Mouse (Mus musculus) midbrain, embryonic 11.5 days (tissue): ENCODE measurements around the gene Mta1. TPM values are rescaled to one million over a fixed set of nuclear protein-coding genes. Genes with fewer than 3 reads are reported as not detected.

Source experiments
- ATAC-seq: fragments of 200-750 bp; cut with Nextera tagmentation; 2 replicates; pipeline ENCODE4 v1.8.0; 2017; ENCODE audit warnings: moderate TSS enrichment, moderate library complexity; ENCODE audit not compliant: low FRiP score
- DNase-seq: peaks from one replicate; pipeline ENCODE4 v3.0.0; 2015; ENCODE audit warnings: low spot score; ENCODE audit errors: missing footprints
- H3K27ac ChIP-seq: fragments of 300-500 bp; sonication (generic); 2 replicates; pipeline ENCODE4 v1.5.1; 2014; ENCODE audit warnings: low read depth, low read length
- H3K27me3 ChIP-seq: fragments of 300-500 bp; sonication (generic); 2 replicates; pipeline ENCODE4 v1.6.1; 2014; ENCODE audit warnings: mild to moderate bottlenecking, low read length, moderate library complexity, mixed read lengths; ENCODE audit not compliant: control insufficient read depth, insufficient read depth
- H3K36me3 ChIP-seq: fragments of 300-500 bp; sonication (generic); 2 replicates; pipeline ENCODE4 v1.6.1; 2014; ENCODE audit warnings: mild to moderate bottlenecking, low read length, moderate library complexity, mixed read lengths; ENCODE audit not compliant: control insufficient read depth, insufficient read depth
- H3K4me1 ChIP-seq: fragments of 300-500 bp; sonication (generic); 2 replicates; pipeline ENCODE4 v1.6.1; 2014; ENCODE audit warnings: low read length; ENCODE audit not compliant: control insufficient read depth, insufficient read depth
- H3K4me2 ChIP-seq: fragments of 300-500 bp; sonication (generic); 2 replicates; pipeline ENCODE4 v1.6.1; 2014; ENCODE audit warnings: mild to moderate bottlenecking, moderate library complexity
- H3K4me3 ChIP-seq: fragments of 300-500 bp; sonication (generic); 2 replicates; pipeline ENCODE4 v1.5.1; 2014; ENCODE audit warnings: low read depth, low read length
- H3K9ac ChIP-seq: fragments of 300-500 bp; sonication (generic); 2 replicates; pipeline ENCODE4 v1.6.1; 2014; ENCODE audit warnings: low read length
- H3K9me3 ChIP-seq: fragments of 300-500 bp; sonication (generic); 2 replicates; pipeline ENCODE4 v1.6.1; 2016; ENCODE audit warnings: low read length; ENCODE audit not compliant: control insufficient read depth
- WGBS: fragments of 180-500 bp; shearing (Covaris S2); extraction: QIAGEN DNeasy Blood & Tissue Kit; methylation state at CpG from one replicate; pipeline ENCODE4 v1.1.7; 2014; 5-methylcytosine and 5-hydroxymethylcytosine counted together
- polyA plus RNA-seq: library from polyadenylated mRNA; unstranded; fragments of >200 nt; fragmentation: Nextera tagmentation; extraction: Ambion mirVana; gene quantifications from 2 replicates; pipeline ENCODE4 v1.2.1, GENCODE M21; 2014

The Mta1 gene
- polyA plus RNA-seq, 1 experiment from 2014 or later = 21.4 TPM

DNA sequence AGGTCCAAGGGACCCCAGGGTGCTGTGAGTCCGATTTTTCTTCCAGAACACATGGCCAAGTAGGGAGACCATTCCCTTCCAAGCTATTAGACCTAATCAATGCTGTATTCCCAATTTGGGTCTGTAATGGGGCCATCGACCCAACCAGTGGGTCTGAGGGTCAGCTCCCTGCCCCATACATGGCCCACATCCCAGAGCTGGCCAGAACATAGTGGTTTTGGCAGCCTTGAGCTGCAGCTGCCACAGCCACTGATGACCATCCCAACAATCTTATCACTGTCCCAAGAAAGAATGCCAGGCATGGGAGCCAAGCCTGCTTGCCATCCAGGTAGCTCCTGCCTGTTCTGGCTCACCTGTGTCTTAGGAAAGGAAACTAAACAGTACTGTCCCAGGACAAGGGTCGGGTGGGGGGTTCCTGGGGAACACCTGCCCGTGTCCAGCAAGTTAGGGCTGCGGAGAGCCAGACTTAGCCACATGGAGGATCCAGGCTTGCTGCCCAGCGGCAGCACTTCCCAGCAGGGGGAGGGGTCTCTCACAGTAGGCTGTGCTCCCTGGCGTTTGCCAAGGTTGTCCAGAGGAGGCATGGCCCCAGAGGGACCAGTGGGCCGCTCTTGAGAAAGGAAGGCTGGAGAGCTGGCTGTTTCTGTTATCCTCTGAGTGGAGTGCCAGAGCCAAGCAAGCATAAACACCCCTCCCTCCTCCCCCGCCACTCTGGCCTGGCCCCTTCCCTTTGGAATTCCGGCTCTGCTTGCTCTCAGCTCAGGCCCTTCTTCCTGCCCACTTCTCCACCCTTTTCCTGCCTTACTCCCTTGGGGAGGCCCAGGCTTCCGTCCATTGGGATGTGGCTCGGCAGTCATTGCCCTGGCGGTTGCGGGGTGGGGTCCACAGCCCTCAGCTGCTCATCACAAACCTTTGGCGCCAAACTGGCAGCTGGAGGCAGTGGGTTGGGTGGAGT is 44.2 kb downstream of the Mta1 start:
- H3K4me3 ChIP-seq = peak overlapping the region; percentile 67
- peak; percentile 91 for DNase-seq
- peak overlapping the region; percentile 61 for H3K4me2 ChIP-seq
- H3K27me3 ChIP-seq = no peaks in the 10 kb centered on the region; the same call in 1 of the 2 replicates
- peaks cover 4% of the 10 kb centered on the region; the same call in 1 of the 2 replicates for H3K36me3 ChIP-seq
- 25% methylated on average over 15 of the region's 15 CpGs for WGBS
- H3K4me1 ChIP-seq = peaks cover 46% of the 10 kb centered on the region
- H3K27ac ChIP-seq = peak overlapping the region; percentile 40
- H3K9me3 ChIP-seq = no peaks in the 10 kb centered on the region
- no peak for ATAC-seq
- H3K9ac ChIP-seq = peak overlapping the region; percentile 80

DNA sequence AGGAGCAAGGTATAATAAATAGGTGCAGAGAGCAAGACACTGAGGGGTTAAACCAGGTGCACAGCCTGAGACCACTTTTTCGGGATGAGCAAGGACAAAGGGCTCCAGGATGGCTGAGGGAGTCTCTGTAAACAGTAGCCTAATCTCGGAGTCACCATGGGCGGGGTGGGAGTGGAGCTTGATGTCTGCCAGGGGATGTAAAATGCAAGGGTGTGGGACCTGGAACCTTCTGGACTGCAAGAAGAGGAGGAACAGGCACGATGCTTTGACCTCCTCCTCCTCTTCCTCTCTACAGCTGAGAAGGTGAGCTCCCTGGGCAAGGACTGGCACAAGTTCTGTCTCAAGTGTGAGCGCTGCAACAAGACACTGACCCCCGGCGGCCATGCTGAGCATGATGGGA is 45.1 kb downstream of the Mta1 start:
- Histone ChIP-seq H3K4me1 (peaks cover 46% of the 10 kb centered on the region), H3K27me3 (no peaks in the 10 kb centered on the region; the same call in 1 of the 2 replicates), H3K9me3 (no peaks in the 10 kb centered on the region), H3K9ac (peak overlapping the region; percentile 80; the same call in 1 of the 2 replicates), H3K27ac (no peak overlapping the region), H3K4me3 (peak overlapping the region; percentile 67; the same call in 1 of the 2 replicates), H3K36me3 (peaks cover 4% of the 10 kb centered on the region; the same call in 1 of the 2 replicates), H3K4me2 (peak overlapping the region; percentile 61)
- ATAC-seq = no peak
- 67% methylated on average over 7 of the region's 7 CpGs for WGBS
- DNase-seq = no peak

DNA sequence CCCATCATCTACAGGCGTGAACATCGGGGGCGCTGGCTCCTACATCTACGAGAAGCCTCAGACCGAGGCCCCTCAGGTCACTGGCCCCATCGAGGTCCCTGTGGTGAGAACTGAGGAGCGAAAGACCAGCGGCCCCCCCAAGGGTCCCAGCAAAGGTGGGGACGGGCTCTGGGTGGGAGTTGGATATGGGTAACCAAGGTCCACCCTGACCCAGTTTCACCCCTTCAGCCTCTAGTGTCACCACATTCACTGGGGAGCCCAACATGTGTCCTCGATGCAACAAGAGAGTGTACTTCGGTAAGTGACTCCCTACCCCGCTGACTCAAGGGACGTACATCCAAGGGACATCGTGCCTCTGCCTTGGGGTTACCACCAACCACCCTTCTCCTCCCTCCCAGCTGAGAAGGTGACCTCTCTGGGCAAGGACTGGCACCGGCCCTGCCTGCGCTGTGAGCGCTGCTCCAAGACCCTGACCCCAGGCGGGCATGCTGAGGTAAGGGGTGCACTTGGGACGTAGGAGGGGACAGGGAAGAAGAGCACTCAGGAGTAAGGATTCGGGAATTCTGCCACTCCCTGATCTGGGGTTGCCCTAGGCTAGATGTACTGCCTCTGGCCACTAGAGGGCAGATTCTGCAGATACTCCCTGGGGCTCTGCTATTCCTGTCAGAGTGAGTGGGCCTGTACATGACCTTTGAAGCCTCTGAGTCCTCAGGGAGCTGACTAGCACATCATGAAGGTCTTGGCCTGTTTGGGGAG is 46.1 kb downstream of the Mta1 start:
- H3K4me3 ChIP-seq = no peak overlapping the region
- peaks cover 4% of the 10 kb centered on the region; the same call in 1 of the 2 replicates for H3K36me3 ChIP-seq
- H3K4me2 ChIP-seq = no peak overlapping the region
- DNase-seq (no peak), ATAC-seq (no peak)
- H3K9ac ChIP-seq = no peak overlapping the region
- H3K27me3 ChIP-seq = no peaks in the 10 kb centered on the region; the same call in 1 of the 2 replicates
- H3K9me3 ChIP-seq = no peaks in the 10 kb centered on the region
- H3K4me1 ChIP-seq = peaks cover 39% of the 10 kb centered on the region
- no peak overlapping the region for H3K27ac ChIP-seq
- 79% methylated on average over 20 of the region's 20 CpGs for WGBS

DNA sequence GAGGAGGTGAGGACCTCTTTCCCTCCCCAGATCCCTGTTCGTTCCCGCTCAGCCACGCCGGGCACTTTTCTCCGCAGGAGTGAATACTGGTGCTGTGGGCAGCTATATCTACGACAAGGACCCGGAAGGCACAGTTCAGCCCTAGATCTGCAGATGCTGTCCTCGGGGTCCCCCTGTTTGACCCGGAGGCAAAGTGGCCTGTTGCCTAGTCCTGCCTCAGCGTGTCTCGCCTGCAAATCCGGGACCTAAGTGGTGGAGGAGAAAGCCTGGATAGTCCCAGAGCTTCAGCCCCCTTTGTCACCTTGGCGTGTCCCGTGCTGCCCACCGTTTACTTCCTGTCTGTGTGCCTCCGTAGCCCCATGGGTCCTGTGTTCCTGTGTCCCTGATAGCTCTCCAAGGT is 46.8 kb downstream of the Mta1 start:
- Histone ChIP-seq H3K27ac (no peak overlapping the region), H3K27me3 (no peaks in the 10 kb centered on the region; the same call in 1 of the 2 replicates), H3K4me2 (no peak overlapping the region), H3K9ac (no peak overlapping the region), H3K9me3 (no peaks in the 10 kb centered on the region), H3K4me1 (peaks cover 33% of the 10 kb centered on the region), H3K36me3 (peaks cover 4% of the 10 kb centered on the region; the same call in 1 of the 2 replicates), H3K4me3 (no peak overlapping the region)
- no peak for ATAC-seq
- WGBS = 96% methylated on average over 16 of the region's 16 CpGs
- no peak for DNase-seq

DNA sequence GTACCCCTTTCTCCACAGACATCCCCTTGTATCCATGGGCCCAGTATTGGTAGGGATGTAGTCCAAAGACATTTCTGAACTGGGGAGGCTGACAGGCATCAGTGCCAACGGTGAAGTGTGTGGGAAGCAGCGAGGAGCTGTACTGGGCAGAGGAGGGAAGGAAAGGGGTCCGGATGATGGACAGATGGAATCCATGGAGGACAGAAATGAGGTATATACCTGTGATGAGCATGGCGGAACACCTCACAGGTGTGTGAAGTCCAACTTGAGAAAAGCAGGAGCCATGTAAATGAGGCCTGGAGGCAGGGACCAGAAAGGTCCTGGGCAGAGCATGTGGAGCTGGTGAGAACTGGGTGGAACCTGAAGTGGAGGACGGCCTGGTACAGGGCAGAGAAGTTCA is 47.5 kb downstream of the Mta1 start:
- H3K27me3 ChIP-seq = peaks cover 1% of the 10 kb centered on the region; the same call in 1 of the 2 replicates
- peaks cover 4% of the 10 kb centered on the region; the same call in 1 of the 2 replicates for H3K36me3 ChIP-seq
- ATAC-seq (0 out of 2 replicates have a peak, but pooled peaks have one; percentile 7), DNase-seq (no peak)
- H3K27ac ChIP-seq = no peak overlapping the region
- no peak overlapping the region for H3K4me2 ChIP-seq
- no peak overlapping the region for H3K9ac ChIP-seq
- WGBS = 91% methylated on average over 5 of the region's 5 CpGs
- H3K4me1 ChIP-seq = peaks cover 33% of the 10 kb centered on the region
- no peak overlapping the region for H3K4me3 ChIP-seq
- no peaks in the 10 kb centered on the region for H3K9me3 ChIP-seq

DNA sequence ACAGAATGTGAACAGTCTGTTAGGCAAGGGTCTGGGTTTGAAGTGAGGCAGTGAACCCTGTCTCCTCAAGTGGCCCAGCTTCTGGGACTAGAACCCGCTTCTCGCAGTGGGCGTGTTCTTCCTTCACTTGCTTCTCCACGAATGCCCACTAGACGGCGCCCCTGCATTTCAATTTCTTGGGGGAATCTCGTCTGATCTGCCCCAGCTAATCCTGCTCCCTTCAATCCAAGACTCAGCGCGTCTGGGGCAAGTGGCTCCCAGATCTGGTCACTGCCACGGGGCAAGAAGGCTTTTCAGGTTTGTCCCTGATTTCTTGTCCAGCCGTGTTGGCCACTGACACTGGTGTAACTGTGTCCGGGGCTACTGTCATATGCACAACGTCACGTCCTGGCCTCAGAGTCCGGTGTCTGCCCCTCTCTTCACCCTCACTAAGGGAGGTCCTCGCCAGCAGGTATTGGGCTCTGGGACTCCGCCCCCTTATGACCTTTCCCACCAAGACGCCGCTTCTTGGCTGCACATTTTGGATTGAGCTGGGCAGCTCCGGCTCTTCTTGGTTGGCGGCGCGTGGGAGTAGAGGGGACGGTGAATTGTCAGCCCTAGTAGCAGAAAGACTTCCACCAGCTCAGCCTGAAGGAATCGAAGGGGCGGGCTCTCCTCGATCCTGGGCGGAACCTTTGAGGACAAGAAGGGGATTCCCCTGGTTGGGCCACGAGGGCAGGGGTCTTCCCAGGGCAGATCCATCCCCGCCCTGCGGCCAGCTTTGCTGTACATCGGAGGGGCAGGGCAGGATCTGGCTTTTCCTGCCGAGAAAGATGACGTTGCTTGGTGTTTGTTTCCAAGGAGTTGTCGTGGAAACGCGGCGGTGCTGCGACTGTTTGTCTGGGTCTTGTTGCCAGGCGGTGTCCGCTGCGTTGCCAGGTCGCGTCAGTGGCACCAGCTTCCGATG is 48.3 kb downstream of the Mta1 start, which contains the start of gene Crip1:
Gene Crip1, plus strand, starts transcription at position 205 of the 946 bp plus-strand sequence.
- DNase-seq (peak; percentile 97), ATAC-seq (peak; percentile 26)
- Histone ChIP-seq H3K27me3 (peaks cover 7% of the 10 kb centered on the region; the same call in 1 of the 2 replicates), H3K27ac (no peak within 1 kb of the TSS), H3K4me3 (0 out of 2 replicates have a peak within 1 kb of the TSS, but pooled peaks have one; percentile 1), H3K4me2 (peak within 1 kb of the TSS; percentile 23), H3K4me1 (peaks cover 25% of the 10 kb centered on the region), H3K9ac (peak within 1 kb of the TSS; percentile 18), H3K9me3 (no peaks in the 10 kb centered on the region), H3K36me3 (peaks cover 4% of the 10 kb centered on the region; the same call in 1 of the 2 replicates)
- WGBS = 7% methylated on average over 45 of the region's 45 CpGs

- Histone ChIP-seq H3K4me3 (no peak overlapping the region), H3K27ac (no peak overlapping the region), H3K36me3 (peaks cover 4% of the 10 kb centered on the region; the same call in 1 of the 2 replicates), H3K27me3 (peaks cover 9% of the 10 kb centered on the region; the same call in 1 of the 2 replicates), H3K4me2 (no peak overlapping the region), H3K4me1 (peaks cover 20% of the 10 kb centered on the region), H3K9me3 (no peaks in the 10 kb centered on the region), H3K9ac (no peak overlapping the region)
- DNase-seq (no peak), ATAC-seq (no peak)
- WGBS = 87% methylated on average over 8 of the region's 8 CpGs
Measured at GRCm38 (mm10) chr12:113147481-113147880, 49.4 kb downstream of the Mta1 start.
